Mouse (Mus musculus): ENCODE results near the gene Golga1.

DNA sequence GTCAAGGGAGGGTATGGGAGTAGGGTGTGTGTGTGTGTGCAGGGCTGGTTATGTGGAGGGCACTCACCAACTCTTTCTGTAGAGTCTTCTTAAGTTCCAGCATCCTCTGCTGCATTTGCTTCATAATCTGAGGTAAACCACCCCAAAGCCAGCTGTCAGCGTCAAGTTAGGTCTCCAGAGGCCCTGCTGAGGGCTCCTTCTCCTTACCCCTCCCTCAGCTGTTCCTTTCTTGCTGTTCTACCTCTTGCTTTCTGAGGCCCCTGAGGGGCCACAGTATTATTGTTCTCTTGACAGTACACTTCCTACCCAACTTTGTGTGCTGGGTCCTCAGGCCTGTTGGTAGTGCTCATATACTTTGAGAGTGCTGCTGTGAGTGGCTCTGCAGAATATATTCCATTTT lies 45.3 kb downstream of the Golga1 start:
- no peak for TF ChIP-seq CTCF (IDR thresholded peaks at IDR 0.05; ENCODE audit: insufficient read depth, low read depth, low read length)
- no peak for TF ChIP-seq POLR2A (IDR thresholded peaks at IDR 0.05; ENCODE audit: insufficient read depth, low read depth, low read length)
